In genomic region chr2:33154751-33155372, GRCm38 (mm10) we compare ENCODE assay signal across 8 mouse cellular contexts. TPM values are rescaled to one million over a fixed set of nuclear protein-coding genes. Genes with fewer than 3 reads are reported as not detected.
DNase-seq lines count a peak whose midpoint lies in the region; ATAC-seq and TF ChIP-seq lines count a peak whose summit lies in the region.

No protein-coding gene starts in this region.

- H3K36me3 ChIP-seq in embryonic facial prominence, embryonic 11.5 days (replicated peaks; ENCODE audit: control insufficient read depth, insufficient read depth, low read depth, low read length) = no peaks in the 10 kb centered on the region
- H3K36me3 ChIP-seq in kidney, embryonic 14.5 days (ENCODE audit: control insufficient read depth, insufficient read depth, low read length) = no peaks in the 10 kb centered on the region
- H3K36me3 ChIP-seq in liver, adult 2 months (ENCODE audit: control insufficient read depth, insufficient read depth, low read length) = no peaks in the 10 kb centered on the region
- no peaks in the 10 kb centered on the region for H3K36me3 ChIP-seq in neural tube, embryonic 11.5 days (ENCODE audit: control insufficient read depth, insufficient read depth, low read length)
- H3K36me3 ChIP-seq in testis, adult 2 months (ENCODE audit: control insufficient read depth, insufficient read depth, low read length) = no peaks in the 10 kb centered on the region; the same call in 1 of the 2 replicates

- no peak overlapping the region for H3K4me3 ChIP-seq in embryonic facial prominence, embryonic 11.5 days (ENCODE audit: low read depth, low read length)
- H3K4me3 ChIP-seq in kidney, embryonic 14.5 days (ENCODE audit: low read length) = no peak overlapping the region
- no peak overlapping the region for H3K4me3 ChIP-seq in liver, adult 2 months (ENCODE audit: insufficient read depth, low read depth, low read length)
- no peak overlapping the region for H3K4me3 ChIP-seq in neural tube, embryonic 11.5 days (ENCODE audit: low read depth, low read length)
- H3K4me3 ChIP-seq in testis, adult 2 months (ENCODE audit: control insufficient read depth, low read depth, low read length) = no peak overlapping the region

- no peak for ATAC-seq in embryonic facial prominence, embryonic 11.5 days (replicated peaks; ENCODE audit: insufficient number of reproducible peaks, low FRiP score, low TSS enrichment, low read depth)
- ATAC-seq in kidney, embryonic 14.5 days (ENCODE audit: low FRiP score, low TSS enrichment) = peak; percentile 74
- no peak for ATAC-seq in neural tube, embryonic 11.5 days (ENCODE audit: insufficient read depth, low FRiP score, low TSS enrichment)

- TF ChIP-seq POLR2A in liver, adult 2 months (IDR thresholded peaks at IDR 0.05; ENCODE audit: extremely low read depth, insufficient read depth, low read length) = no peak
- no peak for TF ChIP-seq POLR2A in testis, adult 2 months (IDR thresholded peaks at IDR 0.05; ENCODE audit: control insufficient read depth, low read depth, low read length)

- no peaks in the 10 kb centered on the region for H3K27me3 ChIP-seq in embryonic facial prominence, embryonic 11.5 days (ENCODE audit: control insufficient read depth, insufficient read depth, low read length)
- H3K27me3 ChIP-seq in kidney, embryonic 14.5 days (ENCODE audit: control insufficient read depth, insufficient read depth, low read length) = no peaks in the 10 kb centered on the region
- H3K27me3 ChIP-seq in liver, adult 2 months (ENCODE audit: control insufficient read depth, insufficient read depth, low read length) = no peaks in the 10 kb centered on the region
- no peaks in the 10 kb centered on the region for H3K27me3 ChIP-seq in neural tube, embryonic 11.5 days (ENCODE audit: control insufficient read depth, insufficient read depth, low read length)
- no peaks in the 10 kb centered on the region for H3K27me3 ChIP-seq in testis, adult 2 months (ENCODE audit: control insufficient read depth, insufficient read depth, low read length)

- no peaks in the 10 kb centered on the region for H3K9me3 ChIP-seq in embryonic facial prominence, embryonic 11.5 days (replicated peaks; ENCODE audit: control insufficient read depth, low read length)
- H3K9me3 ChIP-seq in kidney, embryonic 14.5 days (ENCODE audit: control insufficient read depth, low read length) = no peaks in the 10 kb centered on the region
- H3K9me3 ChIP-seq in neural tube, embryonic 11.5 days (ENCODE audit: control insufficient read depth, low read length) = no peaks in the 10 kb centered on the region

- no peaks in the 10 kb centered on the region for H3K4me1 ChIP-seq in embryonic facial prominence, embryonic 11.5 days (ENCODE audit: control insufficient read depth, insufficient read depth, low read length)
- no peaks in the 10 kb centered on the region for H3K4me1 ChIP-seq in kidney, embryonic 14.5 days (ENCODE audit: control insufficient read depth, insufficient read depth, low read length)
- no peaks in the 10 kb centered on the region for H3K4me1 ChIP-seq in liver, adult 2 months (ENCODE audit: control insufficient read depth, insufficient read depth, low read length)
- no peaks in the 10 kb centered on the region for H3K4me1 ChIP-seq in neural tube, embryonic 11.5 days (ENCODE audit: control insufficient read depth, insufficient read depth, low read length)
- H3K4me1 ChIP-seq in testis, adult 2 months (ENCODE audit: control insufficient read depth, insufficient read depth, low read length) = no peaks in the 10 kb centered on the region; the same call in 1 of the 2 replicates

- no peak overlapping the region for H3K4me2 ChIP-seq in embryonic facial prominence, embryonic 11.5 days (ENCODE audit: low read depth, low read length)
- no peak overlapping the region for H3K4me2 ChIP-seq in kidney, embryonic 14.5 days (replicated peaks; ENCODE audit: low read depth, low read length)
- no peak overlapping the region for H3K4me2 ChIP-seq in neural tube, embryonic 11.5 days (ENCODE audit: low read depth)

- H3K27ac ChIP-seq in embryonic facial prominence, embryonic 11.5 days (replicated peaks; ENCODE audit: low read depth, low read length) = no peak overlapping the region
- no peak overlapping the region for H3K27ac ChIP-seq in kidney, embryonic 14.5 days (ENCODE audit: low read depth, low read length)
- H3K27ac ChIP-seq in liver, adult 2 months (replicated peaks; ENCODE audit: insufficient read depth, low read depth, low read length) = no peak overlapping the region
- no peak overlapping the region for H3K27ac ChIP-seq in neural tube, embryonic 11.5 days (ENCODE audit: low read depth, low read length)
- no peak overlapping the region for H3K27ac ChIP-seq in testis, adult 2 months (ENCODE audit: control insufficient read depth, insufficient read depth, low read depth, low read length)

- peak; percentile 53 for DNase-seq in CD4-positive helper T cell, adult 2 months (ENCODE audit: low read depth, low spot score)
- peak; percentile 64 for DNase-seq in adrenal gland, postnatal 25 days
- DNase-seq in embryonic facial prominence, embryonic 11.5 days (ENCODE audit: low spot score) = peak; percentile 84
- DNase-seq in heart, adult 8-10 months (ENCODE audit: low spot score) = peak; percentile 82
- peak; percentile 31 for DNase-seq in liver, adult 2 months (ENCODE audit: extremely low read depth, low read depth, low spot score)
- DNase-seq in neural tube, embryonic 11.5 days (ENCODE audit: low spot score) = peak; percentile 74

- WGBS in embryonic facial prominence, embryonic 11.5 days = 26% methylated on average over 5 of the region's 5 CpGs
- WGBS in kidney, embryonic 14.5 days = 24% methylated on average over 5 of the region's 5 CpGs
- WGBS in liver, adult 2 months = 45% methylated on average over 5 of the region's 5 CpGs
- 27% methylated on average over 5 of the region's 5 CpGs for WGBS in neural tube, embryonic 11.5 days

- TF ChIP-seq CTCF in liver, adult 2 months (IDR thresholded peaks at IDR 0.05; ENCODE audit: low read depth, low read length) = peak; percentile 89
- TF ChIP-seq CTCF in testis, adult 2 months (IDR thresholded peaks at IDR 0.05; ENCODE audit: control insufficient read depth, insufficient read depth, insufficient replicate concordance, low read depth, low read length) = peak; percentile 81; the same call in 1 of the 2 replicates

- no peaks in the 10 kb centered on the region for H3K79me2 ChIP-seq in liver, adult 2 months (ENCODE audit: control insufficient read depth, insufficient read depth, low read length)

- no peak overlapping the region; the same call in 1 of the 2 replicates for H3K9ac ChIP-seq in embryonic facial prominence, embryonic 11.5 days (replicated peaks; ENCODE audit: low read length)
- H3K9ac ChIP-seq in kidney, embryonic 14.5 days (ENCODE audit: low read depth, low read length) = no peak overlapping the region
- no peak overlapping the region for H3K9ac ChIP-seq in liver, adult 2 months (ENCODE audit: low read depth, low read length)
- no peak overlapping the region for H3K9ac ChIP-seq in neural tube, embryonic 11.5 days (ENCODE audit: low read length)

RNA-seq across cellular contexts. Expression of gene Garnl3, which starts 23.4 kb away (rescaled TPM):
- total RNA-seq in adrenal gland, postnatal 25 days (2021) = 17.3 and 19.2 TPM in 2 replicates
- 9.0 and 10.8 TPM in 2 replicates for polyA plus RNA-seq in embryonic facial prominence, embryonic 11.5 days (2014; fragmentation: Nextera tagmentation; extraction: Ambion mirVana)
- 1 to 10 TPM; 2.6 to 6.7 (median 3.5) TPM for total RNA-seq in heart, adult 8-10 months (2022)
- polyA plus RNA-seq in kidney, embryonic 14.5 days (2014; fragmentation: Nextera tagmentation; extraction: Ambion mirVana) = 11.6 and 12.1 TPM in 2 replicates
- total RNA-seq in liver, adult 2 months (2014; rRNA removed) = 0.27 and 0.28 TPM in 2 replicates
- polyA plus RNA-seq in liver, adult 2 months (2012; rRNA removed) = 0.11 and 0.17 TPM in 2 replicates
- polyA plus RNA-seq in neural tube, embryonic 11.5 days (2014; fragmentation: Nextera tagmentation; extraction: Ambion mirVana) = 13.3 and 14.5 TPM in 2 replicates
- polyA plus RNA-seq in testis, adult 2 months (2012; rRNA removed) = 46.5 and 54.3 TPM in 2 replicates

Comparison
In these comparisons a context has a peak if more than half of its experiments do, and no peak if none do; other contexts are left out.
1. DNase-seq: peak in every context shown above with its lines; median percentile 84 in embryonic facial prominence, embryonic 11.5 days; 82 in heart, adult 8-10 months; 74 in neural tube, embryonic 11.5 days; 64 in adrenal gland, postnatal 25 days; 53 in CD4-positive helper T cell, adult 2 months; 31 in liver, adult 2 months.